10 mouse cellular contexts compared by ENCODE assay signal in the genomic region with DNA sequence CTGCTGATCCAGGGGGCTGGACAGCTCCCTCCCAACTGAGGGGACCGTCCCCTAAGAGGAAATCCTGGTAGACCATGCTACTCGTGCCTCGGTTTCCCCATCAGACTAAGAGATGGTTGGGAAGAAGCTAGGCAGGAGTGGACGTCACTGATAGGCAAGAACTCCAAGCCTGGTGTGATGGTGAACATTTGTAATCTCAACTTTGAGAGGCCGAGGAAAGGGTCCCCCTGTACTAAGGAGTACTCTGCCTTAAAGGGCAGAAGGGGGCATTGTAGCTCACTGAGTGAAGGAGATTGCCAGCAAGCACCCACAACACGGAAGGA. TPM values are rescaled to one million over a fixed set of nuclear protein-coding genes. Genes with fewer than 3 reads are reported as not detected.
A peak's percentile ranks its signal among the peaks of the same experiment; 100 is the strongest.
DNase-seq lines count a peak whose midpoint lies in the region; ATAC-seq and TF ChIP-seq lines count a peak whose summit lies in the region.
"Had no signal": no experiment of that assay in that cellular context is flagged by ENCODE, and none has a peak within 500 bp of the region (broad histone marks: within the 10 kb centered on the region; RNA-seq: fewer than 3 reads in every experiment).

No protein-coding gene starts in this region.

- 13% methylated on average over 6 of the region's 6 CpGs for WGBS in kidney, postnatal 0 days
- WGBS in forebrain, embryonic 13.5 days = 10% methylated on average over 6 of the region's 6 CpGs
- 14% methylated on average over 6 of the region's 6 CpGs for WGBS in midbrain, embryonic 12.5 days

- peak overlapping the region; percentile 38; the same call in 1 of the 2 replicates for H3K4me3 ChIP-seq in kidney, postnatal 0 days (replicated peaks; ENCODE audit: low read depth, low read length)
- H3K4me3 ChIP-seq in forebrain, embryonic 13.5 days = peak overlapping the region; percentile 39
- H3K4me3 ChIP-seq in midbrain, embryonic 12.5 days = peak overlapping the region; percentile 35; the same call in 1 of the 2 replicates

- peaks cover 14% of the 10 kb centered on the region; the same call in 1 of the 2 replicates for H3K4me1 ChIP-seq in kidney, postnatal 0 days (replicated peaks; ENCODE audit: insufficient read depth, low read length)
- H3K4me1 ChIP-seq in forebrain, embryonic 13.5 days = peaks cover 56% of the 10 kb centered on the region
- peaks cover 48% of the 10 kb centered on the region for H3K4me1 ChIP-seq in midbrain, embryonic 12.5 days

- TF ChIP-seq CTCF in kidney, postnatal 0 days (IDR thresholded peaks at IDR 0.05; ENCODE audit: low read depth) = no peak

- peaks cover 35% of the 10 kb centered on the region for H3K27me3 ChIP-seq in kidney, postnatal 0 days (ENCODE audit: insufficient read depth, low read length)
- H3K27me3 ChIP-seq in forebrain, embryonic 13.5 days = peaks cover 61% of the 10 kb centered on the region
- H3K27me3 ChIP-seq in midbrain, embryonic 12.5 days = peaks cover 76% of the 10 kb centered on the region

- peak overlapping the region; percentile 64 for H3K4me2 ChIP-seq in kidney, postnatal 0 days (ENCODE audit: low read length)
- peak overlapping the region; percentile 59; the same call in 1 of the 2 replicates for H3K4me2 ChIP-seq in forebrain, embryonic 13.5 days
- H3K4me2 ChIP-seq in midbrain, embryonic 12.5 days (replicated peaks) = no peak overlapping the region; the same call in 1 of the 2 replicates

- H3K27ac ChIP-seq in kidney, postnatal 0 days = no peak overlapping the region
- H3K27ac ChIP-seq in forebrain, embryonic 13.5 days = no peak overlapping the region
- no peak overlapping the region for H3K27ac ChIP-seq in midbrain, embryonic 12.5 days (replicated peaks)

- ATAC-seq in CD4-positive, CD25-positive, alpha-beta regulatory T cell, adult 4 months = no peak
- ATAC-seq in kidney, postnatal 0 days (replicated peaks; ENCODE audit: low FRiP score, low read depth) = no peak
- no peak for ATAC-seq in forebrain, embryonic 13.5 days
- no peak for ATAC-seq in midbrain, embryonic 12.5 days (ENCODE audit: low FRiP score, low read depth)

- no peak overlapping the region for H3K9ac ChIP-seq in kidney, postnatal 0 days (ENCODE audit: low read depth, low read length)
- no peak overlapping the region for H3K9ac ChIP-seq in forebrain, embryonic 13.5 days
- no peak overlapping the region for H3K9ac ChIP-seq in midbrain, embryonic 12.5 days (replicated peaks)

- H3K36me3 ChIP-seq in kidney, postnatal 0 days (ENCODE audit: insufficient read depth, low read length) = no peaks in the 10 kb centered on the region
- no peaks in the 10 kb centered on the region for H3K36me3 ChIP-seq in forebrain, embryonic 13.5 days (ENCODE audit: poor library complexity, severe bottlenecking)
- H3K36me3 ChIP-seq in midbrain, embryonic 12.5 days = no peaks in the 10 kb centered on the region

- DNase-seq in CD4-positive, CD25-positive, alpha-beta regulatory T cell, adult 2 months (ENCODE audit: low read depth, low spot score) = peak; percentile 60
- DNase-seq in kidney, postnatal 0 days (ENCODE audit: low spot score) = no peak
- DNase-seq in kidney, adult 9 months = no peak
- no peak for DNase-seq in cerebellum, adult 8-10 months
- DNase-seq in layer of hippocampus, adult 18-20 months (ENCODE audit: low spot score in 2 of 2) = no peak
- DNase-seq: kidney, adult 11 months had no signal

- H3K9me3 ChIP-seq in kidney, postnatal 0 days (replicated peaks; ENCODE audit: low read length) = no peaks in the 10 kb centered on the region
- no peaks in the 10 kb centered on the region for H3K9me3 ChIP-seq in forebrain, embryonic 13.5 days (replicated peaks)
- no peaks in the 10 kb centered on the region for H3K9me3 ChIP-seq in midbrain, embryonic 12.5 days

RNA-seq across cellular contexts. Expression of a gene that starts 4.5 kb away (rescaled TPM):
- polyA plus RNA-seq in CD4-positive, CD25-positive, alpha-beta regulatory T cell, adult 4 months (2017; shearing (Covaris generic)) = 1 to 10 TPM in 1 of 2 experiments, under 1 TPM in 1; 0.35 to 2.7 TPM
- polyA plus RNA-seq in kidney, postnatal 0 days (2015; fragmentation: Nextera tagmentation; extraction: Ambion mirVana) = 0.11 TPM in 2 replicates
- polyA plus RNA-seq in forebrain, embryonic 13.5 days (2015; fragmentation: Nextera tagmentation; extraction: Ambion mirVana) = 0.06 TPM in 1 of 2 replicates, not detected in the other
- 0.20 TPM in 1 of 2 replicates, not detected in the other for polyA plus RNA-seq in midbrain, embryonic 12.5 days (2016; fragmentation: Nextera tagmentation; extraction: Ambion mirVana)
- 10 to 100 TPM; 20.4 to 26.6 TPM for total RNA-seq in layer of hippocampus, adult 18-20 months (2021)

RNA-seq across cellular contexts. Expression of a gene that starts 22.9 kb away (rescaled TPM):
- not detected for polyA plus RNA-seq in CD4-positive, CD25-positive, alpha-beta regulatory T cell, adult 4 months (2017; shearing (Covaris generic))
- polyA plus RNA-seq in kidney, postnatal 0 days (2015; fragmentation: Nextera tagmentation; extraction: Ambion mirVana) = 7.3 and 7.4 TPM in 2 replicates
- polyA plus RNA-seq in forebrain, embryonic 13.5 days (2015; fragmentation: Nextera tagmentation; extraction: Ambion mirVana) = 87.9 and 92.4 TPM in 2 replicates
- 74.6 and 79.7 TPM in 2 replicates for polyA plus RNA-seq in midbrain, embryonic 12.5 days (2016; fragmentation: Nextera tagmentation; extraction: Ambion mirVana)
- 10 to 100 TPM; 92.8 to 95.6 TPM for total RNA-seq in layer of hippocampus, adult 18-20 months (2021)

RNA-seq across cellular contexts. Expression of a gene that starts 25.5 kb away (rescaled TPM):
- polyA plus RNA-seq in CD4-positive, CD25-positive, alpha-beta regulatory T cell, adult 4 months (2017; shearing (Covaris generic)) = 1 to 10 TPM; 1.7 to 2.1 TPM
- 0.18 TPM in 1 of 2 replicates, not detected in the other for polyA plus RNA-seq in kidney, postnatal 0 days (2015; fragmentation: Nextera tagmentation; extraction: Ambion mirVana)
- polyA plus RNA-seq in forebrain, embryonic 13.5 days (2015; fragmentation: Nextera tagmentation; extraction: Ambion mirVana) = 0.18 and 0.80 TPM in 2 replicates
- polyA plus RNA-seq in midbrain, embryonic 12.5 days (2016; fragmentation: Nextera tagmentation; extraction: Ambion mirVana) = 0.20 and 0.32 TPM in 2 replicates
- not detected for total RNA-seq in layer of hippocampus, adult 18-20 months (2021)
- total RNA-seq: common myeloid progenitor, adult 5-6 weeks had no signal

RNA-seq across cellular contexts. Expression of a gene that starts 33.8 kb away (rescaled TPM):
- 100 to 1,000 TPM in 1 of 2 experiments, 10 to 100 TPM in 1; 52.3 to 109 TPM for polyA plus RNA-seq in CD4-positive, CD25-positive, alpha-beta regulatory T cell, adult 4 months (2017; shearing (Covaris generic))
- 89.4 and 94.4 TPM in 2 replicates for polyA plus RNA-seq in kidney, postnatal 0 days (2015; fragmentation: Nextera tagmentation; extraction: Ambion mirVana)
- 31.0 and 32.7 TPM in 2 replicates for polyA plus RNA-seq in forebrain, embryonic 13.5 days (2015; fragmentation: Nextera tagmentation; extraction: Ambion mirVana)
- polyA plus RNA-seq in midbrain, embryonic 12.5 days (2016; fragmentation: Nextera tagmentation; extraction: Ambion mirVana) = 44.9 and 47.1 TPM in 2 replicates
- 10 to 100 TPM; 14.2 to 17.0 TPM for total RNA-seq in layer of hippocampus, adult 18-20 months (2021)

RNA-seq across cellular contexts. Expression of a gene that starts 39.2 kb away (rescaled TPM):
- 10 to 100 TPM; 71.2 to 78.1 TPM for polyA plus RNA-seq in CD4-positive, CD25-positive, alpha-beta regulatory T cell, adult 4 months (2017; shearing (Covaris generic))
- 68.4 and 68.8 TPM in 2 replicates for polyA plus RNA-seq in kidney, postnatal 0 days (2015; fragmentation: Nextera tagmentation; extraction: Ambion mirVana)
- polyA plus RNA-seq in forebrain, embryonic 13.5 days (2015; fragmentation: Nextera tagmentation; extraction: Ambion mirVana) = 88.0 and 96.4 TPM in 2 replicates
- 103 and 114 TPM in 2 replicates for polyA plus RNA-seq in midbrain, embryonic 12.5 days (2016; fragmentation: Nextera tagmentation; extraction: Ambion mirVana)
- 10 to 100 TPM; 47.7 to 49.0 TPM for total RNA-seq in layer of hippocampus, adult 18-20 months (2021)
